ENCODE assay signal across 27 mouse cellular contexts in the genomic region with DNA sequence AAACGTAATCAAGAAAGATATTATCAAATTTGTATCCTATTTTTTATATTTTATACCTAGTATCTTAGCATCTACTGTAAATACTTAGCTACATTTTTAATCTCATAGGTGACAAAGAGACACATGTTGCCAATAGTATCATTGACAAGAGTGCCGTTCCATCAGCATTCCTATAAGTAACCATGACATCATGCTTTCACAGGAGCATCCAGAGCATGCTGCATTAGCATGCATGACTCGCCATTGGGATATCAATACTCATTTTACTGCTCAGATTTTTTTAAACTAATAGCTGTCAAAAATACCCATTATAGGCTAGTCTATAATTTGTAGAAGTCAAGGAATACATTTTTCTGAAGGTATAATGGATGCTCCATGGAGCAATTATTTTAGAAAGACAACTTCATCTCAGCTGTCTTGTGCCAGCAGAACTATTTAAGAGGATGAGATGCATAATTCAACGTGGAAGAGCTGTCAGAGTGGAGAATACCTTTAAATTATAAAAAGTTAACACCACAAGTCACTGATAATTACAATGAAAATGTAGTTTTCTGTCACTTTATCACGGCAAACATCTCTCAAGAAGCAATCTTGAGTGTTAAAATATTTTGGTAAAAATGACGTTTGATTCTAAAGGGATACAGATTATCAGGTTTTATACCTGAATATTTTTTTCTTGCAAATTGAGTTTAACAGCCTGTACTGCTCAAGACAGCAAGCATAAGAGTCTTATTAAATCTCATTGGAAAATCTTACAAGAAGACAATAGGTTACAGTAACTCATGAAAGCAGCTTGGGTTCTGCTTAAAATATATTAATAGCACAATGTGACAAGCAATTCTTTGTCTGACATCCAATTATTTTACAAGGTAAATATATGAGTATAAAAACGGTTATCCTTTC.
DNase-seq lines count a peak whose midpoint lies in the region; ATAC-seq lines count a peak whose summit lies in the region.
"Had no signal": no experiment of that assay in that cellular context is flagged by ENCODE, and none has a peak within 500 bp of the region (broad histone marks: within the 10 kb centered on the region; RNA-seq: fewer than 3 reads in every experiment).

No protein-coding gene starts in this region.

- no peak overlapping the region for H3K4me3 ChIP-seq in forebrain, embryonic 12.5 days (replicated peaks)
- no peak overlapping the region for H3K4me3 ChIP-seq in forebrain, embryonic 15.5 days
- H3K4me3 ChIP-seq in neural tube, embryonic 11.5 days (ENCODE audit: low read depth, low read length), result no peak overlapping the region
- no peak overlapping the region for H3K4me3 ChIP-seq in neural tube, embryonic 15.5 days (replicated peaks)
- H3K4me3 ChIP-seq in forebrain, embryonic 16.5 days (replicated peaks; ENCODE audit: low read length), result no peak overlapping the region
- H3K4me3 ChIP-seq: embryonic facial prominence, embryonic 13.5 days; heart, embryonic 13.5 days; layer of hippocampus, adult 2 months; left cerebral cortex, adult 2 months; limb, embryonic 13.5 days had no signal

- 77% methylated on average over 7 of the region's 7 CpGs for WGBS in forebrain, embryonic 12.5 days
- 73% methylated on average over 7 of the region's 7 CpGs for WGBS in forebrain, embryonic 15.5 days
- 73% methylated on average over 7 of the region's 7 CpGs for WGBS in neural tube, embryonic 11.5 days
- 68% methylated on average over 7 of the region's 7 CpGs for WGBS in neural tube, embryonic 15.5 days
- WGBS in forebrain, embryonic 16.5 days, result 69% methylated on average over 7 of the region's 7 CpGs

- H3K4me2 ChIP-seq in forebrain, embryonic 12.5 days, result no peak overlapping the region
- no peak overlapping the region for H3K4me2 ChIP-seq in forebrain, embryonic 15.5 days (replicated peaks)
- H3K4me2 ChIP-seq in neural tube, embryonic 11.5 days (ENCODE audit: low read depth), result no peak overlapping the region
- H3K4me2 ChIP-seq in neural tube, embryonic 15.5 days, result no peak overlapping the region
- H3K4me2 ChIP-seq in forebrain, embryonic 16.5 days (ENCODE audit: low read length), result no peak overlapping the region
- H3K4me2 ChIP-seq: embryonic facial prominence, embryonic 13.5 days; heart, embryonic 13.5 days; limb, embryonic 13.5 days; liver, embryonic 11.5 days had no signal

- no peaks in the 10 kb centered on the region for H3K4me1 ChIP-seq in forebrain, embryonic 12.5 days
- H3K4me1 ChIP-seq in forebrain, embryonic 15.5 days, result no peaks in the 10 kb centered on the region
- H3K4me1 ChIP-seq in neural tube, embryonic 11.5 days (ENCODE audit: control insufficient read depth, insufficient read depth, low read length), result no peaks in the 10 kb centered on the region
- H3K4me1 ChIP-seq in neural tube, embryonic 15.5 days, result no peaks in the 10 kb centered on the region
- H3K4me1 ChIP-seq in forebrain, embryonic 16.5 days (replicated peaks; ENCODE audit: control insufficient read depth, insufficient read depth, low read length), result no peaks in the 10 kb centered on the region
- H3K4me1 ChIP-seq: embryonic facial prominence, embryonic 13.5 days; heart, embryonic 13.5 days; limb, embryonic 13.5 days had no signal

- H3K27ac ChIP-seq in forebrain, embryonic 12.5 days, result no peak overlapping the region
- H3K27ac ChIP-seq in forebrain, embryonic 15.5 days (replicated peaks), result no peak overlapping the region
- no peak overlapping the region for H3K27ac ChIP-seq in neural tube, embryonic 11.5 days (ENCODE audit: low read depth, low read length)
- no peak overlapping the region for H3K27ac ChIP-seq in neural tube, embryonic 15.5 days (replicated peaks)
- H3K27ac ChIP-seq in forebrain, embryonic 16.5 days (ENCODE audit: low read length), result no peak overlapping the region
- H3K27ac ChIP-seq: embryonic facial prominence, embryonic 13.5 days; heart, embryonic 13.5 days; layer of hippocampus, adult 2 months; left cerebral cortex, adult 2 months; limb, embryonic 13.5 days; stomach, postnatal 0 days had no signal

- H3K36me3 ChIP-seq in forebrain, embryonic 12.5 days (replicated peaks), result no peaks in the 10 kb centered on the region
- no peaks in the 10 kb centered on the region for H3K36me3 ChIP-seq in forebrain, embryonic 15.5 days
- no peaks in the 10 kb centered on the region for H3K36me3 ChIP-seq in neural tube, embryonic 11.5 days (ENCODE audit: control insufficient read depth, insufficient read depth, low read length)
- no peaks in the 10 kb centered on the region for H3K36me3 ChIP-seq in neural tube, embryonic 15.5 days
- no peaks in the 10 kb centered on the region for H3K36me3 ChIP-seq in forebrain, embryonic 16.5 days (ENCODE audit: control insufficient read depth, insufficient read depth)
- H3K36me3 ChIP-seq: embryonic facial prominence, embryonic 13.5 days; heart, embryonic 13.5 days; limb, embryonic 13.5 days had no signal

- H3K27me3 ChIP-seq in forebrain, embryonic 12.5 days, result no peaks in the 10 kb centered on the region
- H3K27me3 ChIP-seq in forebrain, embryonic 15.5 days, result no peaks in the 10 kb centered on the region
- H3K27me3 ChIP-seq in neural tube, embryonic 11.5 days (ENCODE audit: control insufficient read depth, insufficient read depth, low read length), result no peaks in the 10 kb centered on the region
- no peaks in the 10 kb centered on the region for H3K27me3 ChIP-seq in neural tube, embryonic 15.5 days (replicated peaks)
- no peaks in the 10 kb centered on the region for H3K27me3 ChIP-seq in forebrain, embryonic 16.5 days (replicated peaks; ENCODE audit: control insufficient read depth, insufficient read depth, low read length)
- H3K27me3 ChIP-seq: embryonic facial prominence, embryonic 13.5 days; heart, embryonic 13.5 days; limb, embryonic 13.5 days had no signal

- no peak overlapping the region for H3K9ac ChIP-seq in forebrain, embryonic 12.5 days
- no peak overlapping the region for H3K9ac ChIP-seq in forebrain, embryonic 15.5 days (replicated peaks)
- no peak overlapping the region for H3K9ac ChIP-seq in neural tube, embryonic 11.5 days (ENCODE audit: low read length)
- H3K9ac ChIP-seq in neural tube, embryonic 15.5 days (replicated peaks), result no peak overlapping the region
- H3K9ac ChIP-seq in forebrain, embryonic 16.5 days (replicated peaks; ENCODE audit: low read depth, low read length), result no peak overlapping the region
- H3K9ac ChIP-seq: embryonic facial prominence, embryonic 13.5 days; heart, embryonic 13.5 days; limb, embryonic 13.5 days had no signal

- DNase-seq in neural tube, embryonic 11.5 days (ENCODE audit: low spot score), result no peak
- DNase-seq in spleen, adult 18-20 months, result no peak
- DNase-seq in MN1 (ENCODE audit: low spot score), result no peak
- DNase-seq: adrenal gland, postnatal 25 days; cerebellum, adult 2 months; cerebellum, postnatal 14 days; gastrocnemius, postnatal 10 days; heart, postnatal 10 days; kidney, adult 2 months; kidney, postnatal 36 days; lung, postnatal 36 days; retina, postnatal 1 day; right cerebral cortex, postnatal 25 days; thymus, adult 18-20 months; thymus, postnatal 25 days had no signal

- ATAC-seq in forebrain, embryonic 12.5 days (ENCODE audit: low FRiP score), result peak; percentile 51; the same call in 1 of the 2 replicates
- ATAC-seq in forebrain, embryonic 15.5 days (replicated peaks), result no peak; the same call in 1 of the 2 replicates
- 0 out of 2 replicates have a peak, but pooled peaks have one; percentile 39 for ATAC-seq in neural tube, embryonic 11.5 days (ENCODE audit: insufficient read depth, low FRiP score, low TSS enrichment)
- ATAC-seq in neural tube, embryonic 15.5 days (ENCODE audit: low FRiP score), result no peak
- ATAC-seq in forebrain, embryonic 16.5 days, result peak; percentile 74
- ATAC-seq: hindbrain, embryonic 16.5 days had no signal

- H3K9me3 ChIP-seq in forebrain, embryonic 12.5 days, result no peaks in the 10 kb centered on the region
- no peaks in the 10 kb centered on the region for H3K9me3 ChIP-seq in forebrain, embryonic 15.5 days
- H3K9me3 ChIP-seq in neural tube, embryonic 11.5 days (ENCODE audit: control insufficient read depth, low read length), result no peaks in the 10 kb centered on the region
- no peaks in the 10 kb centered on the region for H3K9me3 ChIP-seq in neural tube, embryonic 15.5 days (replicated peaks)
- no peaks in the 10 kb centered on the region for H3K9me3 ChIP-seq in forebrain, embryonic 16.5 days (ENCODE audit: control insufficient read depth, low read length)
- H3K9me3 ChIP-seq: embryonic facial prominence, embryonic 13.5 days; heart, embryonic 13.5 days; limb, embryonic 13.5 days had no signal

Comparison
In these comparisons a context has a peak if more than half of its experiments do, and no peak if none do; other contexts are left out.
1. ATAC-seq: peak in forebrain, embryonic 12.5 days (single experiment), neural tube, embryonic 11.5 days (single experiment) and forebrain, embryonic 16.5 days (single experiment); none in forebrain, embryonic 15.5 days (single experiment) and neural tube, embryonic 15.5 days (single experiment).